Mouse (Mus musculus) heart, adult 2 months (tissue): ENCODE measurements at regions not wholly inside any gene's neighbourhood (a gene's known extent, or its start where the extent isn't known, plus 50 kb on each side); places are given as distances from the start of the nearest gene placed in this dataset.

Source experiments
- EP300 ChIP-seq: fragments of 200-500 bp; IDR thresholded peaks from 2 replicates; pipeline ENCODE4 v1.6.1; 2011; ENCODE audit warnings: low read depth, low read length, control low read depth; ENCODE audit not compliant: insufficient read depth
- POLR2A ChIP-seq: fragments of 200-500 bp; IDR thresholded peaks from 2 replicates; pipeline ENCODE4 v1.6.1; 2011; ENCODE audit warnings: mild to moderate bottlenecking, low read depth, low read length, control low read depth; ENCODE audit not compliant: insufficient read depth

- TF ChIP-seq POLR2A (no peak), EP300 (no peak)
Observed at GRCm38 (mm10) chr8:10690659-10691058, 317.6 kb downstream of the Irs2 start.
